25 mouse cellular contexts compared by ENCODE assay signal in the genomic region with DNA sequence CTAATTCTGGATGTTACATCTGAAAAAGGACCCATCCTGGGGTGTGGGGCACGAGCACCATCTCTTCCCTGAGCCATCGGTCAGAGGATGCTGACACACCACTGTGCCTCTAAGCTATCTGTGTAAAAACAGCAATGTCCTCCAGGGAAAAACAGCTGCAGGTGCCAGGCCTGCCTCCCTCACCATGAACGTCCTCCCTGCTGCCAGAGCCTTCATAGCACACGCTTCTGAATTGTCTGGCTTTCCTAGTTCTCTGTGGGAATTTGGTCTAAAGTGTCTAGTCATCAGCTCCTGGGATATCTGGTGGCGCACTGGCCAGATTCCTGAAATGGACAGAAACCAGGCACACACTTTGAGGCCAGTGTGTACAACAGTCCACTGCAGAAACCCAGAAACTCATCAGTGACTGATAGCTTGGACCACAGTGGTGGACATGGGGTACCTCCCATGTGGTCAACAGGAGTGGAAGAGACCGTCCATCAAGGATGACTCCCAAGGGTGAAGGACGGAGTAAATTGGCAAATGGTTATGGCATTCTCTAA. TPM values are rescaled to one million over a fixed set of nuclear protein-coding genes. Genes with fewer than 3 reads are reported as not detected.
DNase-seq lines count a peak whose midpoint lies in the region; ATAC-seq lines count a peak whose summit lies in the region.
"Had no signal": no experiment of that assay in that cellular context is flagged by ENCODE, and none has a peak within 500 bp of the region (broad histone marks: within the 10 kb centered on the region; RNA-seq: fewer than 3 reads in every experiment).

No protein-coding gene starts in this region.

- ATAC-seq in midbrain, embryonic 11.5 days (ENCODE audit: low FRiP score): no peak
- ATAC-seq in midbrain, embryonic 13.5 days: no peak
- ATAC-seq: activated CD4-positive, CD25-positive, alpha-beta regulatory T cell, adult 4 months; CD4-positive, CD25-positive, alpha-beta regulatory T cell, adult 4 months; Patski had no signal

- WGBS in heart, embryonic 10.5 days: 63% methylated on average over 7 of the region's 7 CpGs
- WGBS in midbrain, embryonic 11.5 days: 86% methylated on average over 7 of the region's 7 CpGs
- WGBS in midbrain, embryonic 13.5 days: 88% methylated on average over 7 of the region's 7 CpGs

- H3K27ac ChIP-seq in heart, embryonic 10.5 days: no peak overlapping the region
- no peak overlapping the region for H3K27ac ChIP-seq in midbrain, embryonic 11.5 days (ENCODE audit: low read depth, low read length)
- no peak overlapping the region for H3K27ac ChIP-seq in midbrain, embryonic 13.5 days

- peak; percentile 94 for DNase-seq in heart, adult 11 months
- DNase-seq in heart, embryonic 10.5 days (ENCODE audit: low spot score): no peak
- DNase-seq in heart, adult 18-20 months: peak; percentile 23 to 38
- no peak for DNase-seq in heart, postnatal 36 days
- peak; percentile 84 for DNase-seq in midbrain, embryonic 11.5 days (ENCODE audit: low spot score, missing footprints)
- DNase-seq in MN1 (ENCODE audit: low spot score): peak; percentile 68
- DNase-seq in lung, postnatal 4 days: no peak
- DNase-seq: adrenal gland, adult 2 months; adrenal gland, adult 8-10 months; adrenal gland, postnatal 10 days; adrenal gland, postnatal 14 days; adrenal gland, postnatal 25 days; adrenal gland, postnatal 36 days; B cell, adult 2 months; cerebellum, adult 11 months; cerebellum, adult 11-12 months; cerebellum, adult 18-20 months had no signal

- H3K4me3 ChIP-seq in heart, embryonic 10.5 days: no peak overlapping the region
- H3K4me3 ChIP-seq in midbrain, embryonic 11.5 days (ENCODE audit: low read depth, low read length): no peak overlapping the region
- H3K4me3 ChIP-seq in midbrain, embryonic 13.5 days (replicated peaks): no peak overlapping the region

- no peak overlapping the region for H3K4me2 ChIP-seq in midbrain, embryonic 11.5 days
- H3K4me2 ChIP-seq in midbrain, embryonic 13.5 days (replicated peaks): no peak overlapping the region

- 0 out of 2 replicates have a peak, but pooled peaks cover 3% of the 10 kb centered on the region for H3K4me1 ChIP-seq in heart, embryonic 10.5 days
- H3K4me1 ChIP-seq in midbrain, embryonic 11.5 days (ENCODE audit: control insufficient read depth, insufficient read depth, low read length): no peaks in the 10 kb centered on the region
- no peaks in the 10 kb centered on the region for H3K4me1 ChIP-seq in midbrain, embryonic 13.5 days (replicated peaks)

- no peak overlapping the region for H3K9ac ChIP-seq in midbrain, embryonic 11.5 days (ENCODE audit: low read length)
- H3K9ac ChIP-seq in midbrain, embryonic 13.5 days (replicated peaks): no peak overlapping the region

- intact Hi-C loops in heart, postnatal 36 days (cut with DNase I): no loop called here

- 0 out of 2 replicates have a peak, but pooled peaks cover 6% of the 10 kb centered on the region for H3K9me3 ChIP-seq in heart, embryonic 10.5 days
- no peaks in the 10 kb centered on the region; the same call in 1 of the 2 replicates for H3K9me3 ChIP-seq in midbrain, embryonic 11.5 days (ENCODE audit: control insufficient read depth, low read length)
- H3K9me3 ChIP-seq in midbrain, embryonic 13.5 days: peaks cover 14% of the 10 kb centered on the region; the same call in 1 of the 2 replicates

- H3K27me3 ChIP-seq in heart, embryonic 10.5 days (ENCODE audit: insufficient read depth, poor library complexity, severe bottlenecking): no peaks in the 10 kb centered on the region
- no peaks in the 10 kb centered on the region for H3K27me3 ChIP-seq in midbrain, embryonic 11.5 days (ENCODE audit: control insufficient read depth, insufficient read depth, low read length)
- no peaks in the 10 kb centered on the region for H3K27me3 ChIP-seq in midbrain, embryonic 13.5 days
- H3K27me3 ChIP-seq: CH12.LX, Patski had no signal

- no peaks in the 10 kb centered on the region for H3K36me3 ChIP-seq in heart, embryonic 10.5 days
- no peaks in the 10 kb centered on the region for H3K36me3 ChIP-seq in midbrain, embryonic 11.5 days (ENCODE audit: control insufficient read depth, insufficient read depth, low read length)
- H3K36me3 ChIP-seq in midbrain, embryonic 13.5 days: no peaks in the 10 kb centered on the region
- H3K36me3 ChIP-seq: G1E had no signal

RNA-seq across cellular contexts. Expression of gene Ggt5, which starts 11.1 kb away (rescaled TPM):
- polyA plus RNA-seq in heart, embryonic 10.5 days (2016; fragmentation: Nextera tagmentation; extraction: Ambion mirVana): 1.4 and 4.9 TPM in 2 replicates
- total RNA-seq in heart, adult 18-20 months (2021): 1 to 10 TPM; 4.2 to 4.7 TPM
- 1 to 10 TPM; 5.4 to 9.0 TPM for total RNA-seq in heart, postnatal 36 days (2021)
- polyA plus RNA-seq in midbrain, embryonic 11.5 days (2014; fragmentation: Nextera tagmentation; extraction: Ambion mirVana): 0.25 and 0.29 TPM in 2 replicates
- polyA plus RNA-seq in midbrain, embryonic 13.5 days (2015; fragmentation: Nextera tagmentation; extraction: Ambion mirVana): 1.9 and 2.4 TPM in 2 replicates
- total RNA-seq: CH12.LX, MEL had no signal
- polyA plus RNA-seq: C2C12, G1E, Patski had no signal

RNA-seq across cellular contexts. Expression of gene Ggt1, which starts 38.9 kb away (rescaled TPM):
- polyA plus RNA-seq in heart, embryonic 10.5 days (2016; fragmentation: Nextera tagmentation; extraction: Ambion mirVana): 0.27 and 1.9 TPM in 2 replicates
- total RNA-seq in heart, adult 18-20 months (2021): under 1 TPM in 1 of 2 experiments, not detected in 1; 0.54 TPM
- not detected for total RNA-seq in heart, postnatal 36 days (2021)
- 1.5 and 2.1 TPM in 2 replicates for polyA plus RNA-seq in midbrain, embryonic 11.5 days (2014; fragmentation: Nextera tagmentation; extraction: Ambion mirVana)
- polyA plus RNA-seq in midbrain, embryonic 13.5 days (2015; fragmentation: Nextera tagmentation; extraction: Ambion mirVana): 0.76 and 0.94 TPM in 2 replicates
- total RNA-seq: adrenal gland, adult 2 months; adrenal gland, postnatal 14 days; adrenal gland, postnatal 25 days; adrenal gland, postnatal 36 days; G1E had no signal
- polyA plus RNA-seq: G1E had no signal

RNA-seq across cellular contexts. Expression of gene Lrrc75b, which starts 40.1 kb away (rescaled TPM):
- polyA plus RNA-seq in heart, embryonic 10.5 days (2016; fragmentation: Nextera tagmentation; extraction: Ambion mirVana): 0.78 and 1.1 TPM in 2 replicates
- 1 to 10 TPM in 1 of 2 experiments, under 1 TPM in 1; 0.67 to 1.1 TPM for total RNA-seq in heart, adult 18-20 months (2021)
- 1 to 10 TPM; 1.1 to 1.5 TPM for total RNA-seq in heart, postnatal 36 days (2021)
- 3.3 and 4.1 TPM in 2 replicates for polyA plus RNA-seq in midbrain, embryonic 11.5 days (2014; fragmentation: Nextera tagmentation; extraction: Ambion mirVana)
- polyA plus RNA-seq in midbrain, embryonic 13.5 days (2015; fragmentation: Nextera tagmentation; extraction: Ambion mirVana): 21.4 and 21.8 TPM in 2 replicates
- total RNA-seq: CH12.LX, MEL had no signal
- polyA plus RNA-seq: G1E had no signal

RNA-seq across cellular contexts. Expression of gene Susd2, which starts 43.5 kb away (rescaled TPM):
- 1.3 and 1.4 TPM in 2 replicates for polyA plus RNA-seq in heart, embryonic 10.5 days (2016; fragmentation: Nextera tagmentation; extraction: Ambion mirVana)
- 1 to 10 TPM; 1.5 to 1.8 TPM for total RNA-seq in heart, adult 18-20 months (2021)
- total RNA-seq in heart, postnatal 36 days (2021): 1 to 10 TPM; 1.4 to 1.8 TPM
- polyA plus RNA-seq in midbrain, embryonic 11.5 days (2014; fragmentation: Nextera tagmentation; extraction: Ambion mirVana): 1.2 and 1.6 TPM in 2 replicates
- polyA plus RNA-seq in midbrain, embryonic 13.5 days (2015; fragmentation: Nextera tagmentation; extraction: Ambion mirVana): 2.0 and 2.3 TPM in 2 replicates

Comparison
In these comparisons a context has a peak if more than half of its experiments do, and no peak if none do; other contexts are left out.
1. DNase-seq: peak in heart, adult 11 months (single experiment), heart, adult 18-20 months (2 of 2), midbrain, embryonic 11.5 days (single experiment) and MN1 (single experiment); none in heart, embryonic 10.5 days (single experiment), heart, postnatal 36 days (0 of 2) and lung, postnatal 4 days (0 of 2).